Mouse (Mus musculus) testis, adult 2 months (tissue): ENCODE measurements around the gene Srpr. TPM values are rescaled to one million over a fixed set of nuclear protein-coding genes. Genes with fewer than 3 reads are reported as not detected.

Experiments used
- H3K27ac ChIP-seq: fragments of 200-500 bp; 2 replicates; pipeline ENCODE4 v1.5.1; 2012; ENCODE audit warnings: low read depth, low read length; ENCODE audit not compliant: control insufficient read depth, insufficient read depth
- H3K27me3 ChIP-seq: fragments of 200-500 bp; 2 replicates; pipeline ENCODE4 v1.6.1; 2012; ENCODE audit warnings: mild to moderate bottlenecking, low read length, moderate library complexity; ENCODE audit not compliant: control insufficient read depth, insufficient read depth
- H3K36me3 ChIP-seq: fragments of 200-500 bp; 2 replicates; pipeline ENCODE4 v1.6.1; 2012; ENCODE audit warnings: mild to moderate bottlenecking, low read length; ENCODE audit not compliant: control insufficient read depth, insufficient read depth
- H3K4me1 ChIP-seq: fragments of 200-500 bp; 2 replicates; pipeline ENCODE4 v1.6.1; 2012; ENCODE audit warnings: low read length; ENCODE audit not compliant: control insufficient read depth, insufficient read depth
- H3K4me3 ChIP-seq: fragments of 200-500 bp; 2 replicates; pipeline ENCODE4 v1.5.1; 2012; ENCODE audit warnings: low read depth, mild to moderate bottlenecking, low read length, moderate library complexity, mixed read lengths; ENCODE audit not compliant: control insufficient read depth
- CTCF ChIP-seq: fragments of 200-500 bp; IDR thresholded peaks from 2 replicates; pipeline ENCODE4 v1.5.1; 2012; ENCODE audit warnings: low read depth, mild to moderate bottlenecking, inconsistent platforms, low read length, moderate library complexity; ENCODE audit not compliant: control insufficient read depth, insufficient read depth, insufficient replicate concordance
- POLR2A ChIP-seq: fragments of 200-500 bp; IDR thresholded peaks from 2 replicates; pipeline ENCODE4 v1.6.1; 2012; ENCODE audit warnings: low read depth, mild to moderate bottlenecking, inconsistent platforms, low read length, moderate library complexity; ENCODE audit not compliant: control insufficient read depth
- polyA plus RNA-seq: library from polyadenylated mRNA; depleted of rRNA; stranded (reverse); fragments of >200 nt; gene quantifications from 2 replicates; pipeline ENCODE4 v1.2.3, GENCODE M21; 2012; rRNA removed

Gene Srpr
- polyA plus RNA-seq, 1 experiment, result 55.2 TPM

GRCm38 (mm10) chr9:35283415-35284069 lies 83.6 kb downstream of the Srpr start:
- Histone ChIP-seq H3K4me1 (peaks cover 9% of the 10 kb centered on the region), H3K27ac (no peak overlapping the region)

DNA sequence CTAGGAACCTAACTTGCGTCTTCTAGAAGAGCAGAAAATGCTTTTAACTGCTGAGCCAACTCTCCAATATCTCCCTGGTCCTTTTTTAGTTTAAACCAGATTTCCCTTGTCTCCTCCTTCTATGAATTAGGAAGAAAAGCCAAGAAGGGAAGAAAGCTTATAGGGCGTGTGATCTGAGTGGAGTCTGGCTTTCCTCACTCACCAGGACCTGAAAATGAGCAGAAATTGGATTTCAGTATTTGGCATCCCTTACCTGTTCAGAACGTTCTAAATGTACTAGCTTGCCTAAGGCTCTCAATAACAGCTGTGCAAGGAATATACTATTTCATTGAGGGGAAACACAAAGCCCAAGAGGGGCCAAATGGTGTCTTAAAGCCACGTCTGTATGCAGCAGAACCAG lies 84.4 kb downstream of the Srpr start:
- Histone ChIP-seq H3K36me3 (no peaks in the 10 kb centered on the region), H3K27ac (no peak overlapping the region)

More at GRCm38 (mm10) chr9:35283415-35284069, 83.6 kb downstream of the Srpr start:
- Histone ChIP-seq H3K27me3 (no peaks in the 10 kb centered on the region), H3K4me3 (no peak overlapping the region), H3K36me3 (no peaks in the 10 kb centered on the region)
- no peak for TF ChIP-seq CTCF
- no peak for TF ChIP-seq POLR2A

DNA sequence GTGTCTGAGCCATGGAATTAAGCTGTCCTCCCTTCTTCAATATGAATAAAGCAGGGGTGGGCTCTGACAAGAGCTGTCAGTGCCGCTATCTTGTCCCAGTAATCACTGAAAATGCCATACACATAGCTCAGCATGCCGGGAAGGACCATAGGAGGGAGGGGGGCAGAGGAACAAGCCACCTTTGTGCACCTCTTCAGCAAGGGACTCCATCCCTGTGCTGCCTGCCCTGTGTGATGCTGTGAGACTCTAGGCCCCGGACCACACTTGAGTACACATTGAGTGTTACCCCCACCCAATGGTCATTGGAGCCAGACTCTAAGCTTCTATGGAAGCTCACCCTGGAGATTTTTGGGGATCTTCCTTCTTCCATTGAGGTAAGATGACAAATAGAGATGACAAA lies 86.4 kb downstream of the Srpr start:
- H3K4me1 ChIP-seq, result peaks cover 3% of the 10 kb centered on the region
- no peaks in the 10 kb centered on the region for H3K27me3 ChIP-seq
- H3K27ac ChIP-seq, result no peak overlapping the region
- no peak overlapping the region for H3K4me3 ChIP-seq
- TF ChIP-seq CTCF (no peak), POLR2A (no peak)
- no peaks in the 10 kb centered on the region for H3K36me3 ChIP-seq

More for the DNA sequence above, 84.4 kb downstream of the Srpr start:
- Histone ChIP-seq H3K27me3 (no peaks in the 10 kb centered on the region), H3K4me1 (peaks cover 9% of the 10 kb centered on the region), H3K4me3 (no peak overlapping the region)
- TF ChIP-seq POLR2A (no peak), CTCF (no peak)

GRCm38 (mm10) chr9:35289992-35290391 lies 90.0 kb downstream of the Srpr start:
- Histone ChIP-seq H3K36me3 (no peaks in the 10 kb centered on the region), H3K27ac (no peak overlapping the region), H3K4me1 (no peaks in the 10 kb centered on the region), H3K27me3 (no peaks in the 10 kb centered on the region), H3K4me3 (no peak overlapping the region)
- no peak for TF ChIP-seq POLR2A
- no peak for TF ChIP-seq CTCF

DNA sequence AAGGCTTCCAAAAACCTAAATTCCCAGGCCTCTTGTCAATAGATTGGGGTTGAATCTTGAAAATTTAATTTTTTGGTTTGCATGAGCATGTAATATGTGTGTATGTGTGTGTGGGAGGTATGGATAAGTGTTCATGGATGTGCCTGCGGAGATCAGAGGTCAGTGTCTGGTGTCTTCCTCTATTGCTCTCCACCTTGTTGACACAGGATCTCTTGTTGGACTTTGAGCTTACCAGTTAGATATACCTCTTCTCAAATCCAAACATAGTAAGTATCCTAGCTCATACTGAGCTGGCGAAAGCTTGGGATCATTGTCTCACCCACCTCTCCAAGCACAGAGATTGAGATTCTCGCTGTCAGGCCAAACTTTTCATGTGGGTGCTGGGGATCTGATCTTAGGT lies 90.4 kb downstream of the Srpr start:
- no peaks in the 10 kb centered on the region for H3K4me1 ChIP-seq
- H3K36me3 ChIP-seq, result no peaks in the 10 kb centered on the region
- no peaks in the 10 kb centered on the region for H3K27me3 ChIP-seq
- H3K27ac ChIP-seq, result no peak overlapping the region
- TF ChIP-seq POLR2A (no peak), CTCF (no peak)
- H3K4me3 ChIP-seq, result no peak overlapping the region

GRCm38 (mm10) chr9:35290916-35291315 lies 90.9 kb downstream of the Srpr start:
- Histone ChIP-seq H3K27me3 (no peaks in the 10 kb centered on the region), H3K4me1 (no peaks in the 10 kb centered on the region), H3K4me3 (no peak overlapping the region), H3K27ac (no peak overlapping the region), H3K36me3 (no peaks in the 10 kb centered on the region)
- TF ChIP-seq POLR2A (no peak), CTCF (no peak)

DNA sequence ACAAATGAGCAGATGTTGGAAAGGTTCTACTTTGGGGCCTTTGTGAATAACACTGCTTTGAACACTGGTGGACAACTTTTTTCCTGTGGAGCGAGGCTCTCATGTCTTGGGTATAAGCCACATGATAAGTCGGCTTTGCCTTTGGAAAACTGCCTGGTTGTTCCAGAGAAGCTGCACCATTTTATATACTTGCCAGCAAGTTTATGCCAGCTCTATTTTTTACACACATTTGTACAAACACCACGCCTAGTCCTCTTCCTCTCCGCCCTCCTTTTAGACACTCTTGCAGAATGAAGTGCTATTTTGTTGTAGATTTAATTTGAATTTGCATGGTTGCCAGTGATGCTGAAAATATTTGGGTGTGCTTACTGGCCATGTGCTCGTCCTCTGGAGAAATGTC lies 93.5 kb downstream of the Srpr start:
- TF ChIP-seq POLR2A, result no peak
- no peak for TF ChIP-seq CTCF
- Histone ChIP-seq H3K27ac (no peak overlapping the region), H3K27me3 (no peaks in the 10 kb centered on the region), H3K4me1 (no peaks in the 10 kb centered on the region), H3K4me3 (no peak overlapping the region), H3K36me3 (no peaks in the 10 kb centered on the region)

Other genes with a start within 250 kb of the Srpr start
- 5.6 and 6.7 TPM in 2 replicates for gene St3gal4, start 80.9 kb upstream of the Srpr start, polyA plus RNA-seq
- gene Dcps, start 24.1 kb upstream of the Srpr start, polyA plus RNA-seq, result 16.7 and 17.0 TPM in 2 replicates
- 2.6 and 4.0 TPM in 2 replicates for gene Tirap, start 116 bp downstream of the Srpr start, polyA plus RNA-seq
- gene Foxred1, start 10.9 kb downstream of the Srpr start, polyA plus RNA-seq, result 23.3 and 27.5 TPM in 2 replicates
- gene Fam118b, start 67.6 kb downstream of the Srpr start, polyA plus RNA-seq, result 78.5 and 79.5 TPM in 2 replicates
- 4.7 and 5.2 TPM in 2 replicates for gene Rpusd4, start 67.7 kb downstream of the Srpr start, polyA plus RNA-seq
- 1.8 and 2.0 TPM in 2 replicates for gene Cdon, start 221.0 kb downstream of the Srpr start, polyA plus RNA-seq